Mouse (Mus musculus) CD4-positive, CD25-positive, alpha-beta regulatory T cell, adult 9 weeks (primary cell): ENCODE data around the gene Esm1. TPM values are rescaled to one million over a fixed set of nuclear protein-coding genes. Genes with fewer than 3 reads are reported as not detected.

Experiments used
- polyA plus RNA-seq: library from polyadenylated mRNA; unstranded; fragments of 100-300 nt; shearing (Covaris generic); gene quantifications from one replicate; pipeline ENCODE4 v1.2.1, GENCODE M21; 2017

Gene Esm1
- polyA plus RNA-seq = 0.17 TPM

GRCm38 (mm10) chr13:113209624-113210023 is at the start of gene Esm1:
Gene Esm1, plus strand, starts transcription at chr13:113209659.

GRCm38 (mm10) chr13:113225811-113226210 is 16.4 kb downstream of the Esm1 start, which contains the start of gene Gzmk:
Gene Gzmk, minus strand, starts transcription at chr13:113225908.

Other genes starting within 250 kb of the Esm1 start
- gene Ccno, start 221.9 kb upstream of the Esm1 start, polyA plus RNA-seq = 0.33 TPM
- gene Mcidas, start 215.8 kb upstream of the Esm1 start, polyA plus RNA-seq = not detected
- gene Cdc20b, start 174.5 kb upstream of the Esm1 start, polyA plus RNA-seq = not detected
- not detected for gene Gpx8, start 163.2 kb upstream of the Esm1 start, polyA plus RNA-seq
- 1.2 TPM for gene Gzma, start 108.7 kb upstream of the Esm1 start, polyA plus RNA-seq
- gene Gzmk, start 16.2 kb downstream of the Esm1 start, polyA plus RNA-seq = 2.2 TPM
- gene BC067074, start 83.5 kb downstream of the Esm1 start, polyA plus RNA-seq = 0.04 TPM